Mouse (Mus musculus) CH12.LX (cell line): ENCODE data around the gene Gpcpd1. TPM values are rescaled to one million over a fixed set of nuclear protein-coding genes. Genes with fewer than 3 reads are reported as not detected.
A peak's percentile ranks its signal among the peaks of the same experiment; 100 is the strongest.

ENCODE experiments used
- DNase-seq: peaks from one replicate; pipeline ENCODE4 v3.0.0-alpha.2; 2013; ENCODE audit errors: extremely low read depth
- H3K27ac ChIP-seq: 2 replicates; pipeline ENCODE4 v1.5.1; 2012; ENCODE audit warnings: low read depth, mild to moderate bottlenecking, control low read depth, moderate library complexity; ENCODE audit not compliant: insufficient read depth
- H3K27me3 ChIP-seq: replicated peaks from 2 replicates; pipeline ENCODE3; 2012; ENCODE audit warnings: inconsistent platforms
- H3K36me3 ChIP-seq, 2 experiments: replicated peaks in 1 of 2; 2 replicates each; pipeline versions ENCODE3 to v1.6.1; 2012; ENCODE audit warnings: inconsistent platforms in 1 of 2, low read length in 1 of 2, mild to moderate bottlenecking in 1 of 2, mixed read lengths in 1 of 2, moderate library complexity in 1 of 2; ENCODE audit not compliant: control insufficient read depth in 1 of 2, insufficient read depth in 1 of 2
- H3K4me1 ChIP-seq, 2 experiments: 2 replicates each; pipeline ENCODE4 v1.6.1; 2012; ENCODE audit warnings: inconsistent platforms in 1 of 2, moderate library complexity in 1 of 2; ENCODE audit not compliant: insufficient read depth in 2 of 2, control insufficient read depth in 1 of 2
- H3K4me2 ChIP-seq: 2 replicates; pipeline ENCODE4 v1.6.1; 2012; ENCODE audit warnings: low read depth, mild to moderate bottlenecking, control low read depth; ENCODE audit not compliant: poor library complexity, insufficient read depth, severe bottlenecking
- H3K4me3 ChIP-seq, 3 experiments: fragments of 150-350 bp in 1 of 3; sonication (generic) in 1 of 3; replicated peaks in 1 of 3; 2 replicates each; pipeline versions ENCODE3 to v1.5.1; 2011 to 2012; ENCODE audit warnings: low read depth in 2 of 3, low read length in 2 of 3, mild to moderate bottlenecking in 2 of 3, moderate library complexity in 2 of 3, control low read depth in 1 of 3, improper control_type of control experiment in 1 of 3, inconsistent platforms in 1 of 3, mixed read lengths in 1 of 3; ENCODE audit not compliant: poor library complexity in 1 of 3
- H3K79me2 ChIP-seq: replicated peaks from 2 replicates; pipeline ENCODE4 v1.6.1; 2012; ENCODE audit warnings: mild to moderate bottlenecking, moderate library complexity; ENCODE audit not compliant: control insufficient read depth, poor library complexity, insufficient read depth, severe bottlenecking; ENCODE audit errors: extremely low read depth
- H3K9ac ChIP-seq: 2 replicates; pipeline ENCODE4 v1.6.1; 2012; ENCODE audit warnings: low read depth, mild to moderate bottlenecking, control low read depth, moderate library complexity; ENCODE audit not compliant: insufficient read depth
- H3K9me3 ChIP-seq: replicated peaks from 2 replicates; pipeline ENCODE3; 2012; ENCODE audit warnings: low read length, inconsistent platforms, mixed read lengths
- BHLHE40 ChIP-seq: IDR thresholded peaks from 2 replicates; pipeline ENCODE4 v1.6.1; 2011; ENCODE audit warnings: mild to moderate bottlenecking, low read depth, low read length, improper control_type of control experiment
- CHD2 ChIP-seq: IDR thresholded peaks from 2 replicates; pipeline ENCODE4 v1.6.1; 2011; ENCODE audit warnings: low read length, improper control_type of control experiment
- ETS1 ChIP-seq: conservative IDR thresholded peaks from 2 replicates; pipeline ENCODE4 v1.6.1; 2012; ENCODE audit warnings: low read depth, mild to moderate bottlenecking, inconsistent platforms, low read length, improper control_type of control experiment, moderate library complexity
- GABPA ChIP-seq: IDR thresholded peaks from 2 replicates; pipeline ENCODE4 v1.6.1; 2012; ENCODE audit warnings: low read depth, low read length, improper control_type of control experiment, inconsistent platforms; ENCODE audit not compliant: insufficient replicate concordance
- HCFC1 ChIP-seq: IDR thresholded peaks from 2 replicates; pipeline ENCODE4 v1.6.1; 2012; ENCODE audit warnings: low read depth, mild to moderate bottlenecking, inconsistent platforms, low read length, improper control_type of control experiment
- IRF4 ChIP-seq: IDR thresholded peaks from 2 replicates; pipeline ENCODE4 v1.6.1; 2014; ENCODE audit warnings: low read depth, mild to moderate bottlenecking, inconsistent platforms, low read length, improper control_type of control experiment
- JUND ChIP-seq: conservative IDR thresholded peaks from 2 replicates; pipeline ENCODE4 v1.6.1; 2011; ENCODE audit warnings: low read depth, low read length, improper control_type of control experiment
- MAFK ChIP-seq: IDR thresholded peaks from 2 replicates; pipeline ENCODE4 v1.6.1; 2011; ENCODE audit warnings: low read length, improper control_type of control experiment; ENCODE audit not compliant: insufficient replicate concordance
- MEF2A ChIP-seq: IDR thresholded peaks from 2 replicates; pipeline ENCODE4 v1.6.1; 2014; ENCODE audit warnings: low read depth, mild to moderate bottlenecking, inconsistent platforms, low read length, improper control_type of control experiment, borderline replicate concordance
- MYC ChIP-seq: IDR thresholded peaks from 2 replicates; pipeline ENCODE4 v1.6.1; 2011; ENCODE audit warnings: low read depth, mild to moderate bottlenecking, improper control_type of control experiment, low read length
- NELFE ChIP-seq: IDR thresholded peaks from 2 replicates; pipeline ENCODE4 v1.6.1; 2011; ENCODE audit warnings: low read depth, low read length, improper control_type of control experiment
- NRF1 ChIP-seq: IDR thresholded peaks from 2 replicates; pipeline ENCODE4 v1.6.1; 2014; ENCODE audit warnings: low read depth, mild to moderate bottlenecking, inconsistent platforms, low read length, improper control_type of control experiment, moderate library complexity
- RAD21 ChIP-seq: IDR thresholded peaks from 2 replicates; pipeline ENCODE4 v1.6.1; 2011; ENCODE audit warnings: low read depth, mild to moderate bottlenecking, low read length, improper control_type of control experiment, moderate library complexity
- SIN3A ChIP-seq: IDR thresholded peaks from 2 replicates; pipeline ENCODE4 v1.6.1; 2012; ENCODE audit warnings: low read length, improper control_type of control experiment, inconsistent platforms
- TBP ChIP-seq: conservative IDR thresholded peaks from 2 replicates; pipeline ENCODE4 v1.6.1; 2011; ENCODE audit warnings: low read depth, low read length, improper control_type of control experiment
- USF1 ChIP-seq: IDR thresholded peaks from 2 replicates; pipeline ENCODE4 v1.6.1; 2014; ENCODE audit warnings: low read depth, mild to moderate bottlenecking, inconsistent platforms, low read length, improper control_type of control experiment
- USF2 ChIP-seq: conservative IDR thresholded peaks from 2 replicates; pipeline ENCODE4 v1.6.1; 2011; ENCODE audit warnings: low read depth, low read length, improper control_type of control experiment
- ZNF384 ChIP-seq: IDR thresholded peaks from 2 replicates; pipeline ENCODE4 v1.6.1; 2012; ENCODE audit warnings: low read depth, low read length, improper control_type of control experiment, inconsistent platforms
- dilution Hi-C: fragments of 300-500 bp; cut with MboI; formaldehyde crosslinking; loops from 2 replicates; pipeline ENCODE4 v1.14.3; 2020; ENCODE audit warnings: low sequenced_read_pairs; ENCODE audit not compliant: extremely low pct_unique_long_range_greater_than_20kb, extremely low pct_ligation_motif_present
- in situ Hi-C: fragments of 300-500 bp; cut with MboI; formaldehyde crosslinking; loops from 3 replicates; pipeline ENCODE4 v1.14.3; 2019; ENCODE audit warnings: low sequenced_read_pairs, low pct_ligation_motif_present, low pct_unique_long_range_greater_than_20kb, mixed read lengths
- polyA plus RNA-seq: library from polyadenylated mRNA; unstranded; fragments of >175 nt; gene quantifications from 2 replicates; pipeline ENCODE4 v1.2.1, GENCODE M21; 2012; ENCODE audit warnings: low read depth; ENCODE audit not compliant: insufficient read length
- total RNA-seq, 2 experiments: library from RNA; depleted of rRNA; stranded (reverse); fragments of 300-350 nt in 1 of 2; fragments of >200 nt in 1 of 2; gene quantifications; 2 replicates each; pipeline ENCODE4 v1.2.3; 2012 to 2014

Gpcpd1 gene
- total and polyA plus RNA-seq, 3 experiments = 30.9 to 60.8 (median 33.5) TPM

DNA sequence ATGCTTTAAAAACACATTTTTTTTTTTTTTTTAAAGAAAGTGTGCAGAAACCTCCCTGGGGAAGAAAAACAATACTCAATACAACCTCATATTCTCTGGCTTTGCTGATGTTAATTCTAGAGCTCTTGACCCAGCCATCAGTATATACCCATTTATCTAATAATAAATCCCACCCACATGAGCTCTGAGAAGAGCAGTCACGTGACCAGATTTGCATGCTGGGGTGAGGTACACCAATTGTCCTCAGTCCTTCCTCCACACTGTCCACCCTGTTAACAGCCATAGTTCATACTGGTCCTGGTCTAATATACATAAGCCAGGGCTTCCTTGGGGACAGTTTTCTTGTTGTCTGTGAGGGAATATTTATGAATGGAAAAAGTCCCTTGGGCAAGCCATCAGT, 49.0 kb upstream of the Gpcpd1 start:
- TF ChIP-seq ZNF384 = peak; percentile 29; the same call in 1 of the 2 replicates
- TF ChIP-seq USF1 = peak; percentile 38
- TF ChIP-seq MYC = no peak
- TF ChIP-seq USF2 = peak; percentile 25; the same call in 1 of the 2 replicates
- TF ChIP-seq BHLHE40 = peak; percentile 62
- no peak for DNase-seq
- peaks cover 3 to 19% of the 10 kb centered on the region in 2 experiments; a peak in 3 of 4 replicates for H3K4me1 ChIP-seq
- H3K27me3 ChIP-seq = no peaks in the 10 kb centered on the region
- H3K4me3 ChIP-seq = no peak overlapping the region
- H3K4me2 ChIP-seq = no peak overlapping the region
- no peaks in the 10 kb centered on the region for H3K9me3 ChIP-seq
- dilution Hi-C loops (no loop called here), in situ Hi-C loops (no loop called here)
- no peak overlapping the region for H3K9ac ChIP-seq
- no peaks in the 10 kb centered on the region for H3K36me3 ChIP-seq
- no peak overlapping the region for H3K27ac ChIP-seq
- no peaks in the 10 kb centered on the region for H3K79me2 ChIP-seq

DNA sequence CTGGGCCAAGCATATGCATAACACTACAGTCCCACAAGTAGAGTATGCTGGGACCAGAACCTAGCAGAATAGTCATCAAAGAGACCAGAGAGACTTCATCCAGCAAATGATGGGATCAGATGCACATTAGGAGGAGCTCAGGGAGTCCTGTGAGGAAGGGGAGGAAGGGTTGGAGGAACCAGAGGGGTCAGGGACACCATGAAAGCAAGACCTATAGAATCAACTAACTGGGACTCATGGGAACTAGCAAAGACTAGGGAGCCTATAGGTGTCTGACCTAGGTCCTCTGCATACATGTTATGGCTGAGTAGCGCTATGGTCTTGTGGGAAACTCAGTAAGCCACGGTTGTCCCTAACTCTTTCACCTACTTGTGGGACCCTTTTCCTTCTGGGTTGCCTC, 41.1 kb upstream of the Gpcpd1 start:
- Histone ChIP-seq H3K79me2 (no peaks in the 10 kb centered on the region), H3K4me2 (no peak overlapping the region), H3K36me3 (no peaks in the 10 kb centered on the region), H3K9me3 (no peaks in the 10 kb centered on the region), H3K27me3 (no peaks in the 10 kb centered on the region), H3K4me3 (no peak overlapping the region), H3K27ac (no peak overlapping the region), H3K4me1 (peaks cover 0 to 6% of the 10 kb centered on the region in 2 experiments; a peak in 2 of 4 replicates), H3K9ac (no peak overlapping the region)
- TF ChIP-seq HCFC1 (no peak), IRF4 (no peak), RAD21 (no peak), GABPA (no peak)
- dilution Hi-C loops (no loop called here), in situ Hi-C loops (no loop called here)
- DNase-seq = no peak

DNA sequence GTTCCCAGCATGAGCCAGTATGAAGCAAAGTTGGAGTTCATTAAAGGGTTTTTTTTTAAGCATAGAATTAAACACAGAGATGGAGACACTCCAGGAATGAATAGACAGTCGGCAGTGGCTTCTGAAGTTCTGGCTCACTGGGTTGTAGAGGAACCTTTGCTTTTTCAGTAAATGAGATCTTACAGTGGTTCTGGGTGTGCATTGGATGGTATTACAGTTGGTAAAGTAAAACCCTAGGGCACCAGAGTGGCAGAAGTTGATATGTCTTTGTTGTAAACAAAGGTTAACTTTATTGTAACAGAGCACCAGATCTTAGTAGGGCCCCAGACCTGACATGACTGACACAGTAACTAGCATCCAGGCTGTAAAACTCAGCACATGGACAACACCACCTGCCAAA, 35.6 kb upstream of the Gpcpd1 start:
- TF ChIP-seq ETS1 (no peak), TBP (no peak), JUND (no peak), SIN3A (no peak), NRF1 (no peak), MAFK (no peak), CHD2 (no peak), NELFE (no peak), BHLHE40 (no peak), MEF2A (no peak)
- in situ Hi-C loops = no loop called here
- Histone ChIP-seq H3K79me2 (no peaks in the 10 kb centered on the region), H3K4me2 (no peak overlapping the region), H3K9ac (no peak overlapping the region), H3K4me1 (no peaks in the 10 kb centered on the region), H3K9me3 (no peaks in the 10 kb centered on the region), H3K27ac (no peak overlapping the region), H3K36me3 (no peaks in the 10 kb centered on the region), H3K4me3 (no peak overlapping the region), H3K27me3 (no peaks in the 10 kb centered on the region)
- no peak for DNase-seq
- dilution Hi-C loops = no loop called here
